Comparison of ENCODE assay signal across 13 mouse cellular contexts in the genomic region with DNA sequence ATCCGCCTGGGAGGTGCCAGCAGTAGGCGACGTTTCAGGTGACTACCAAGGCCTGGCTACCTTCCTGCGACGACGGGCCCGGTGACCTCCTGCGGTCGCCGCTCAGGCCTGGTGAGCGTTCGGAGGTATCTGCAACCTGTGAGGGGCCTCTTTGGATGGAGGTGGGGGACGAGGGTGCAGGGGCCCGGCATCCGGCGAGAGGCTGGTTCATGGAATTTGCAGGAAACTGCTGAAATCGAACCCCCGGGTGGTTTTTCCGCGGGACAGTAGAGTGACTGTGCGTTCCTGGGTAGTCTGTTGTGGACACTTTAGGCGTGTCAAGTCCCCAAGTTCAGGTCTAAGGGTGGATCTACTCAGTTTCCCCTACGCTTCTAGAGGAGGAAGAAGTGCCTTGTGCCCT. TPM values are rescaled to one million over a fixed set of nuclear protein-coding genes. Genes with fewer than 3 reads are reported as not detected.
DNase-seq lines count a peak whose midpoint lies in the region; ATAC-seq and TF ChIP-seq lines count a peak whose summit lies in the region.
"Had no signal": no experiment of that assay in that cellular context is flagged by ENCODE, and none has a peak within 500 bp of the region (broad histone marks: within the 10 kb centered on the region; RNA-seq: fewer than 3 reads in every experiment).

No protein-coding gene starts in this region.

- H3K27ac ChIP-seq in hindbrain, embryonic 10.5 days: peak overlapping the region; percentile 50; the same call in 1 of the 2 replicates
- no peak overlapping the region for H3K27ac ChIP-seq in hindbrain, embryonic 13.5 days
- H3K27ac ChIP-seq in midbrain, embryonic 14.5 days (replicated peaks; ENCODE audit: low read depth, low read length): no peak overlapping the region
- no peak overlapping the region for H3K27ac ChIP-seq in midbrain, postnatal 0 days (ENCODE audit: low read depth, low read length)
- H3K27ac ChIP-seq in limb, embryonic 12.5 days: no peak overlapping the region

- no peak for DNase-seq in hindbrain, embryonic 10.5 days (ENCODE audit: low spot score)
- DNase-seq in midbrain, embryonic 14.5 days: peak; percentile 32
- DNase-seq in midbrain, postnatal 0 days (ENCODE audit: low spot score): no peak
- no peak for DNase-seq in Muller cell, postnatal 12 days (ENCODE audit: inconsistent ontology term)
- DNase-seq in testis, postnatal 10 days (ENCODE audit: low spot score): no peak
- DNase-seq in thymus, postnatal 4 days: no peak
- DNase-seq: kidney, adult 18-20 months; lung, postnatal 14 days had no signal

- H3K9me3 ChIP-seq in hindbrain, embryonic 10.5 days: peaks cover 3% of the 10 kb centered on the region; the same call in 1 of the 2 replicates
- H3K9me3 ChIP-seq in hindbrain, embryonic 13.5 days: peaks cover 5% of the 10 kb centered on the region
- H3K9me3 ChIP-seq in midbrain, embryonic 14.5 days (ENCODE audit: control insufficient read depth, low read length): no peaks in the 10 kb centered on the region
- no peaks in the 10 kb centered on the region for H3K9me3 ChIP-seq in midbrain, postnatal 0 days (ENCODE audit: low read length)
- H3K9me3 ChIP-seq in limb, embryonic 12.5 days: peaks cover 5% of the 10 kb centered on the region; the same call in 1 of the 2 replicates

- no peak overlapping the region for H3K4me2 ChIP-seq in hindbrain, embryonic 13.5 days
- H3K4me2 ChIP-seq in midbrain, embryonic 14.5 days (ENCODE audit: low read length): no peak overlapping the region
- no peak overlapping the region for H3K4me2 ChIP-seq in midbrain, postnatal 0 days (ENCODE audit: low read depth, low read length, poor library complexity, severe bottlenecking)
- peak overlapping the region; percentile 49 for H3K4me2 ChIP-seq in limb, embryonic 12.5 days
- H3K4me2 ChIP-seq: heart, embryonic 11.5 days had no signal

- 2% methylated on average over 23 of the region's 23 CpGs for whole genome bisulfite sequencing in hindbrain, embryonic 10.5 days
- under 1% methylated on average over 23 of the region's 23 CpGs for WGBS in hindbrain, embryonic 13.5 days
- WGBS in midbrain, embryonic 14.5 days: 2% methylated on average over 23 of the region's 23 CpGs
- 1% methylated on average over 23 of the region's 23 CpGs for WGBS in midbrain, postnatal 0 days
- 1% methylated on average over 23 of the region's 23 CpGs for WGBS in limb, embryonic 12.5 days

- H3K4me3 ChIP-seq in hindbrain, embryonic 10.5 days: peak overlapping the region; percentile 30; the same call in 1 of the 2 replicates
- H3K4me3 ChIP-seq in hindbrain, embryonic 13.5 days: no peak overlapping the region
- no peak overlapping the region for H3K4me3 ChIP-seq in midbrain, embryonic 14.5 days (replicated peaks; ENCODE audit: low read depth, low read length)
- H3K4me3 ChIP-seq in midbrain, postnatal 0 days (ENCODE audit: low read depth, low read length): no peak overlapping the region
- H3K4me3 ChIP-seq in limb, embryonic 12.5 days (replicated peaks): peak overlapping the region; percentile 26

- H3K9ac ChIP-seq in hindbrain, embryonic 13.5 days: no peak overlapping the region
- H3K9ac ChIP-seq in midbrain, embryonic 14.5 days (replicated peaks; ENCODE audit: low read length): no peak overlapping the region
- no peak overlapping the region for H3K9ac ChIP-seq in midbrain, postnatal 0 days (replicated peaks; ENCODE audit: low read length, poor library complexity, severe bottlenecking)
- no peak overlapping the region; the same call in 1 of the 2 replicates for H3K9ac ChIP-seq in limb, embryonic 12.5 days (replicated peaks)

- H3K4me1 ChIP-seq in hindbrain, embryonic 10.5 days (replicated peaks): peaks cover 47% of the 10 kb centered on the region
- peaks cover 14% of the 10 kb centered on the region for H3K4me1 ChIP-seq in hindbrain, embryonic 13.5 days (replicated peaks)
- H3K4me1 ChIP-seq in midbrain, embryonic 14.5 days (ENCODE audit: control insufficient read depth, insufficient read depth, low read length): peaks cover 5% of the 10 kb centered on the region; the same call in 1 of the 2 replicates
- H3K4me1 ChIP-seq in midbrain, postnatal 0 days (ENCODE audit: insufficient read depth, low read length): no peaks in the 10 kb centered on the region
- peaks cover 46% of the 10 kb centered on the region for H3K4me1 ChIP-seq in limb, embryonic 12.5 days (replicated peaks)

- H3K27me3 ChIP-seq in hindbrain, embryonic 10.5 days (ENCODE audit: insufficient read depth, poor library complexity, severe bottlenecking): peaks cover 100% of the 10 kb centered on the region
- H3K27me3 ChIP-seq in hindbrain, embryonic 13.5 days: peaks cover 96% of the 10 kb centered on the region
- peaks cover 91% of the 10 kb centered on the region for H3K27me3 ChIP-seq in midbrain, embryonic 14.5 days (ENCODE audit: control insufficient read depth, insufficient read depth, low read length)
- peaks cover 75% of the 10 kb centered on the region for H3K27me3 ChIP-seq in midbrain, postnatal 0 days (ENCODE audit: insufficient read depth, low read length)
- peaks cover 83% of the 10 kb centered on the region for H3K27me3 ChIP-seq in limb, embryonic 12.5 days

- no peak for TF ChIP-seq CTCF in midbrain, postnatal 0 days (IDR thresholded peaks at IDR 0.05)

- H3K36me3 ChIP-seq in hindbrain, embryonic 10.5 days: no peaks in the 10 kb centered on the region
- H3K36me3 ChIP-seq in hindbrain, embryonic 13.5 days: no peaks in the 10 kb centered on the region
- H3K36me3 ChIP-seq in midbrain, embryonic 14.5 days (ENCODE audit: control insufficient read depth, insufficient read depth, low read length): no peaks in the 10 kb centered on the region
- no peaks in the 10 kb centered on the region for H3K36me3 ChIP-seq in midbrain, postnatal 0 days (ENCODE audit: insufficient read depth, low read length)
- no peaks in the 10 kb centered on the region for H3K36me3 ChIP-seq in limb, embryonic 12.5 days

- ATAC-seq in hindbrain, embryonic 13.5 days (ENCODE audit: low FRiP score): no peak
- no peak for ATAC-seq in midbrain, embryonic 14.5 days (ENCODE audit: low FRiP score, low TSS enrichment)
- no peak for ATAC-seq in midbrain, postnatal 0 days (ENCODE audit: low FRiP score)
- no peak for ATAC-seq in limb, embryonic 12.5 days (ENCODE audit: insufficient number of reproducible peaks, insufficient read depth, low FRiP score, low TSS enrichment, low read depth)

RNA-seq across cellular contexts. Expression of gene Six2, which starts 4.5 kb away (rescaled TPM):
- polyA plus RNA-seq in hindbrain, embryonic 10.5 days (2016; fragmentation: Nextera tagmentation; extraction: Ambion mirVana): 5.4 and 5.6 TPM in 2 replicates
- 1.0 and 1.1 TPM in 2 replicates for polyA plus RNA-seq in hindbrain, embryonic 13.5 days (2015; fragmentation: Nextera tagmentation; extraction: Ambion mirVana)
- polyA plus RNA-seq in midbrain, embryonic 14.5 days (2014; fragmentation: Nextera tagmentation; extraction: Ambion mirVana): 0.42 and 0.57 TPM in 2 replicates
- total RNA-seq in midbrain, postnatal 0 days (2014; rRNA removed): 0.24 and 1.3 TPM in 2 replicates
- polyA plus RNA-seq in midbrain, postnatal 0 days (2015; fragmentation: Nextera tagmentation; extraction: Ambion mirVana): 0.17 and 0.39 TPM in 2 replicates
- polyA plus RNA-seq in limb, embryonic 12.5 days (2016; fragmentation: Nextera tagmentation; extraction: Ambion mirVana): 11.0 and 12.3 TPM in 2 replicates
- total RNA-seq: liver, adult 2 months; neutrophil, adult 5-6 weeks had no signal
- polyA plus RNA-seq: liver, adult 2 months had no signal

Comparison
In these comparisons a context has a peak if more than half of its experiments do, and no peak if none do; other contexts are left out.
1. H3K4me3 ChIP-seq: peak in hindbrain, embryonic 10.5 days (single experiment) and limb, embryonic 12.5 days (single experiment); none in hindbrain, embryonic 13.5 days (single experiment), midbrain, embryonic 14.5 days (single experiment) and midbrain, postnatal 0 days (single experiment).